Mouse (Mus musculus): ENCODE results near the gene Ramac.

DNA sequence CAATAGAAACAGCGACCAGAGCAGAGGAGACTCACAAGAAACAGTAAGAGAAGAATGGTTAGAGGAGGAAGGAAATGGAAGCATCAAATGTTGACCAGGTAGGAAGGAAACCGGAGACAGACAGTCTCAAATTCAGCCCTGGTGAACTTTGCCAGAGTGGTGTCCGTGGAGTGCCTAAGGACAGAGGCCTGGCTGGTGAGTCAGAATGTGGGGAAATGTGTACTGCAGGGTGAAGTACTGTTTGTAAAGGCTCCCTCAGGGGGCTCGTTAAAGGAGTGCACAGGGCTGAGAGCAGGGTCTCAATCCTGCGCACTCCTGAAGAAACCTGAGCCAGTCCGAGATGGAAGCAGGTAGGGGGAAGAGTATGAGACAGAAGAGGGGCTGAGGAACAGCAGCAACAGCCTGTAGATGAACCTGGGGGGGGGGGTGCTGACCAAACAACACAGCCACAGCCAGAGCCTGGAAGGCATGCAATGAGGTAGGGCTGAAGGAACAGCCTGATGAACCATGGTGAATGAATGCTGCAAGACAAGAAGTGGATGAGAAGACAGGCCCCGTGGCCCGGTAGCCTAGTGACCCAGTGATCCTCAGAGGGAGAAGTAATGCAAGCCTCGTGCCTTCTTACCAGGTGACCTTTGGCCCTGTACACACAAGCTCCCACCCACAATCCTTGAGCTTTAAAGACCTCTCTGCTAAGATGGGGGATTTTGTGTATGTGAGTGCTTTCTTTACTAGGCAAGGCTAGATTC is 27.3 kb upstream of the Ramac start:
- TF ChIP-seq CTCF (IDR thresholded peaks at IDR 0.05) (no peak), EP300 (IDR thresholded peaks at IDR 0.05) (no peak)

Data from lung, postnatal 0 days (tissue).